Mouse (Mus musculus) adrenal gland, postnatal 25 days (tissue): Measurements from ENCODE around the gene Glb1l3. TPM values are rescaled to one million over a fixed set of nuclear protein-coding genes. Genes with fewer than 3 reads are reported as not detected.
"Not testable (repeated sequence)": the region's sequence is repeated elsewhere in the genome, so short reads cannot be mapped to it uniquely, and the experiment has no call there.

Experiments used
- DNase-seq: peaks from one replicate; pipeline ENCODE4 v3.0.0; 2021; ENCODE audit warnings: mixed read lengths
- long read RNA-seq: library from polyadenylated mRNA; stranded (forward); transcript quantifications from one replicate; pipeline ENCODE4 v2.0.0, GENCODE M21; 2021
- total RNA-seq: library from RNA; stranded (reverse); gene quantifications from 2 replicates; pipeline ENCODE4 v1.2.3, GENCODE M21; 2021

Gene Glb1l3
- total RNA-seq, result 1.0 and 1.1 TPM in 2 replicates
- long read RNA-seq, partial matches to known transcripts, result 0 of 1 reads
- long read RNA-seq, other reads (novel, unspliced or antisense), result 0 of 1 reads

DNA sequence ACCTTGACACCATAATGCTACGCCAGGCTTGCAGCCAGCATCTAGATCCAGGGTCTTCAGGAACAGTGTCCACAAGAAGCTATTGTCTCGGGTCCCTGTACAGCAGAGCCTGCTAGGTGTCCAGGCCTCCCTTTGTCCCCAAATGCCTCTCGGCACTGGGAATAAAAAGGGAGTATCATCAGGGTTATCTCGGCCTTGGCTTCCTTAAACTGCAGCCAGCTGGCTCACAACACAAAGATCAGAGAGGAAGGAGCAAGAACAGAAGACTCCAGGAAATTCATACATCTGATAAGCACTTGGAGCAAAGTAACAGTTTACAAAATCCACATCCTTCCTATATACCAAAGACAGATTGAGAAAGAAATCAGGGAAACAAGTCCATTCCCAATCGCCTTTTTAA, at the start of gene Glb1l3:
Gene Glb1l3 (minus strand): TSS at position 140 of the 400 bp plus-strand sequence.
- peak; percentile 3 for DNase-seq

DNA sequence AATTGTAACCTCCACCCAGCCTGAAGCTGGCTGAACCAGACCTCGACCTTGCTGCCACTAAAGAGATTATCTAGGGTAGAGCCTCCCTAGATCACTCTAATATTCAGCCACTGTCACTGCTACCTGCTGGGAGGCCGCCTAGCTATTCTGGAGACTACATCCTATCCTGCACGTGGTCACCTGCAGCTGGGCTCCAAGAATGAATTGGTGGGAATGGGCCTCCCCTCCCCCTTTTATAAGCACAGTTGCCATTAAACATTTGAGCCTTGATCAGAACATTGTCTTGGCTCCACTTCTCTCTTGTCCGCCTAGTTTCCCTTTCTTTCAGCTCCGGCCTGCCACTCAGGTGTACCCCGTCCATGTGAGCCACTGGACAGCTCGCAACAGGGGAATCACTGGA, 9.2 kb upstream of the Glb1l3 start:
- DNase-seq, result not testable (repeated sequence)

DNA sequence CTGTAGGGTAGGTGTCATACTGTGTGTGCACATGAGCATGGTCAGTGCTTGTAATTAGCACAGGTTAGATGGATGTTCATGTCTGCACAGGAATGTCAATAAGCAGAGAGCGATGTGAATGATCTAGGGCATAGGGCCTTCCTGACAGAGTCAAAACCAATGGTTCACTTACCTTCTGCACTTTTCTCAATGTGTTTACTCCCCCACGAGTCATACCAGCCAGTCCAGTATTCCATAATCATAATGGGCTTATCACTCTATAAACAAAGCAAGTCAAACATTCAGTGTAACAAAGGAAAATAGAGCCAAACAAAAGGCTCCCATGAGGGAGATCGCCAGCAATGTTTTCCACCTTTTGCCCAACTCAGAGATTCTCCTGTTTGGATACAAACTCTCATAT, 29.6 kb downstream of the Glb1l3 start:
- DNase-seq, result no peak

DNA sequence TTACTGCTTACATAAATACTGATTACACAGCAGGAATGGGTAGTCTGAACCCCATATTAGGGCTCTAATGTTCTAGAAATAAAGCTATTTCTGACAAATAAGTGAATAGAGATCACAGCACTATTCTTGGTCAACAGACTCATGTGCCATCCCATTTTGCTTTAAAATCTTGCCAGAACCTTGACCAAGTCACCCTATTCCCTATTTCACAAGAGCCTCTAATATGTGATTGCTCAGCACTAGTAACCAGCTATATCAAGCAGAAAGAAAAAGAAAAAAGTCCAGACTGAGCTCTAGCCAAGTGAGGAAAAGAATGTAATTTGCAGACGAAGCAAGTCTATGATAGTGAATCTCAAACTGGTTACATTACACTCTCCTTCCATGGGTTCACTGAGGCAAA, 40.7 kb downstream of the Glb1l3 start:
- no peak for DNase-seq

DNA sequence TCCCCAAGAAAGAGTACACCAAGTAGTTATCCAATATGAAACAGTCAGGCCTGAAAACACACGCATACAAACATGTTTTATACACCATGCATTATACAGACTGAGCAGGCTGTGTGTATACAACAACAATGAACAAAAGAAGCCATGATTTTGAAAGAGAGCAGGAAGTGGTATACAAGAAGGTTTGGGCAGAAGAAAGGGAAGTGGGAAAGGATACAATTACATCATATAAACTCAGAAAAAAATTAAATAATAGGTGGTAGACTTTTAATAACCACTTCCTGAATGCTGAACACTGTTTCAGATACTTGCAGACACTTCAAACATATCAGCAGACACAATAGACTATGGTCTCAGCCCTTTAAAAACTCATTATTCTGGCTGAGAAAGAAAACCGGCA, 52.0 kb downstream of the Glb1l3 start:
- DNase-seq, result no peak

DNA sequence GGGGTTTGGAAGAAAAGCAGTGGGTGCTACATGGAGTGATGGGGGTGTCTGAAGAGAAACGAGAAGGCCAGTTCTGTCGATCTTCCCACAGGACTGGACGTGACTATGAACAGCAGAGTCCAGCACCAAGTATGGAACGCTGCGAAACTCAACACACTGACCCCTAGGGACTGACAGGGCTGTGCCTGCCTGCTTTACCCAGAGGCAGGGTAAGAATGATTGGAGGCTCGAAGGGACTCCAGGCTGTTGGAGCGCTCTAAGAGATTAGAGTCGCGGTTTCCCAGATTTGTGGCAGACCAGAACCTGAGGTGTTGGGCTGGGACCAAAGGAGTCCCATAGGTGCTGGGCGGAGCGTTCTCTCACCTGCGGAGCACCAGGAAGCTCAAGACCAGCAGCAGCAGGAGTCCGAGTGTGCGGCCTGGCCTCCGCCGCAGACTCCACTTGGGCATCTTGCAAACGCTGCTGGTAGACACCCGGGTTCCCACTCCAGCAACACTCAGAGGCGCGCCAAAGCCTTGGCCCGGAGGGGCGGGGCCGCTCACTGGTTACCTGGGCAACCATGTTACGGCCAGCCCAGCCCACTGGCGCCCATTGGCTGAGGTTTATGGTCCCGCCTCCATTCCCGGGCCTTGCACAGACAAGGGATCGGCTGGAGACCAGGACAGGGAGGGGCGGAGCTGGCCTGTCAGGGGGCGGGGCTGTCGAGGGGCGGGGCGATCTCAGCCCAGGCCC, 54.6 kb downstream of the Glb1l3 start, which contains the start of gene Glb1l2:
Gene Glb1l2 (minus strand): TSS at position 534 of the 732 bp plus-strand sequence.
- DNase-seq, result peak; percentile 92

DNA sequence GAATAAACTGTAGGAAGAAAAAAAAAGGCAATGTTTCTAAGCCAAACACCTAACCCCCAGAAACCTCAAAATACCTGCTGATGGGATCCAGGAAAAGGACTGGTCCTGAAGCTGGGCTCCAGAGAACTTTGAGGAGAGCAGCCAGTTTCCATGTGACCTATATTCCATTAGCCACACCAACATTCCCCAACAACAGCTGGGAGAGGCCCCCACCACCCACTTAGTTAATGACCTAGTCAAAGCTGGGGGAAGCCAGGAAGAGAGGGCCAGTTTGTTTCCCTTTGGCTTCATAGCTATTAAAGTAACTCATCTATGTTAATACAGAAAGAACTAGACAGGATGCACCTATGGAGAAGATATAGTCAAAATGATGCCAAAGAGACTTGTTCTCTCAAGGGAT, 56.4 kb downstream of the Glb1l3 start:
- DNase-seq, result no peak

DNA sequence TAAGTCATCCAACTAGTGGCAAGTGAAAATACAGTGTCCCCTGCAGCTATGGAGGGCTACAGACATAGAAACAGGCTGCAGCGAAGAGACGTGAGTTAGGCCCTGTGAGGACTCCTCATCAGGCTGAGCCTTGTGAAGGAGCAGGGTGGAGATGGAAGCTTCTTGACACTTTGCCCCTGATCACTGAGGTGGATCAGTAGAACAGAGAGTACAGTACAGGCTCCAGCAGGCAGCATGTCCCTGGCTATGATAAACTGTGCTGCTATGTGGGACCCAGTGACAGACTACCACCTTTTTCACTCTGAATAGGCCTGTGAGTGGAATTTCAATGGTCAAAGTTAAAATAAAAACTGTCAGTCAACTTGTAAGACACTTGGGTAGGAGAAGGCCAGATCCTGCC, 60.3 kb downstream of the Glb1l3 start:
- DNase-seq, result no peak

DNA sequence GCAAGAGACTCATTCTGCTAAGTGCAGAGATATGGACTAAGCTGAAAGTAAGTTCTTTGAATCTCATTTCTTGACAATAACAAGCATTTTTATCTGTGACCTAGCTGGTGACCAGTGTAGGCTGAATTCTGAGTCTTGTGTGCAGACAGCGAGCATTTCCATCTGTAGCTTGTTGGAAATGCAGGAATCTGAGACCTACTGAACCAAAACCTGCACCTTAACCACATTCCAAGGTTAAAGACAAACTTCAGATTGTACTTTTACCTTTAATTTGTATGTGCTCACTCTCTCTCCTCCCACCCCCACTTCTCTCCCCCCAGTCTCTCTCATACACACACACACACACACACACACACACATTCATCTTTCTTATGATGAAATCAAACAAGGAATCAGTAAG, 62.0 kb downstream of the Glb1l3 start:
- no peak for DNase-seq

DNA sequence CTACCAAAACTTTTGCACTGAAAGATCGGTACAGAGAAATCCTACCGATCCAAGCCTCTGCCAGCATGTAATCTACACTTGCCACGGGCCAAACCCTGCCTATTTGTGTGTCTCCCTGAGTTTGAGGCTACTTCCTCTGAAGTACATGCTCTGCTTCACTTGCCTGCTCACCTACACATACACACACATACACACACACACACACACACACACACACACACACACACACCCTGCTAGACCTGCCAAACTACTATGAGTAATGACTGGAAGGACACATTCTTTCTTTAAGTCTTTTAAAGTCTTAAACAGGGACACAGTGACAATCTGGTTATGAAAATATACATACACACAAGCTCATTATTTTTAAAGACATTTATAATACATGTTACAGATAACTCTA, 62.5 kb downstream of the Glb1l3 start:
- no peak for DNase-seq

DNA sequence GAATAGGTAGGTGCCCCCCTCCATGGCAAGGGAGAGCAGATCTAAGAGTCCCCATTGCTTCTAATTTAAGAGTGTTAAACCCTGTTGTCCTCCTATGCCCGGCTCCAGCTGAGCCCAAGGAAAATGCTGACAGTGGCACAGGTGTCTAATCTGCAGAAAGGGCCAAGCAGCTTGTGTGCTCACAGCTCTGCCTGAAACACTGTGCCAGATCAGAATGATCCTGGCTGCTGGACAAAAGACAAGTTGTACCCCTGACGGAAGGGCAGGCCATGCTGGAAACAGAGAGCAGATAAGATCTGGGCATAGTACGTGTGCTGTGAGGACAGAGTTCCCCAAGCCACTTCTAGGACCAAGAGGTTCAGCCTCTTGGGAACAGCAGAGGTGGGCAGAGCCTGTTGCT, 67.9 kb downstream of the Glb1l3 start:
- DNase-seq, result no peak

DNA sequence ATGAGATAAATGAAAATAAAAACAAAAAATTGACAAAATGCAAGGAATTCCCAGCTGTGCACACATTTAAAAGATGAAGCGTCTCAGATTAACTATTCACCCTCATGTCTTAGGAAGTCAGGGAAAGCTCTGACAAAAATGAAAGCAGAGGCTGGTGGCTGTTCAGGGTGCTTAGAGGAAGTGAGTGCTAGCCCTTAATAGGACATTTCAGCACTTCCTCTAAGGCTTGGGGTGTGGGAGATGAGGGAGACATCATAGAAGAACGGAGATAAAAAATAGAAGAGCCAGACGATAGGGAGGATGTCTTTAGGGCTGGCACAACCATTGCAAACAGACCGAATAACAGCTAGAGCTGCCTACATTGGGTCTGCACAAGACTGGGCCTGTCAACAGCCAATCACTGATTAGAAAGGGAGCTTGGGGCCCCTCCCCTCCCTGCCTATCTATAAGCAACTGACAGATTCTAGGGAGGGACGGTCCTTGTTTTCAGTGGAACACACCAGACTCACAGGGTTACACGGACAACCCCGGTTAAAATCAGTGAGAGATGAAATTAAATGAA, 77.2 kb downstream of the Glb1l3 start:
- no peak for DNase-seq

DNA sequence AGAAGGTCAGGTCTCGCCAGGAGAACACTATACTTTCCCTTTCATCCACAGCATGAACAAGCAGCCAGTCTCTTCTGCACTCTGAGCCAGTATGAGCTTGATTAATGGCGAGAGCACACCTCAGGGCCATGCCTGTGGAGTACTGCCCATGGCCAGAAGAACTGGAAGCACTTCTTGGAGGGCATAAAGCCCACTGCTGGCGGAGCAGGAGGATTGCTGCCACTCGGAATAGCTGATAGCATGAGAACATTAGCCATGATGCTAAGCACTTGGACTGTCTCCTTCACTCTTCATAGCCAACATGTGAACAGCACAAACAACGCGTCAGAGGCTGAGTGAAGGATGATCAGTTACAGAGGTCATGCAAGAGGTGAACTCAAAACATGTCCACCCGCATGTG, 82.3 kb downstream of the Glb1l3 start:
- no peak for DNase-seq

DNA sequence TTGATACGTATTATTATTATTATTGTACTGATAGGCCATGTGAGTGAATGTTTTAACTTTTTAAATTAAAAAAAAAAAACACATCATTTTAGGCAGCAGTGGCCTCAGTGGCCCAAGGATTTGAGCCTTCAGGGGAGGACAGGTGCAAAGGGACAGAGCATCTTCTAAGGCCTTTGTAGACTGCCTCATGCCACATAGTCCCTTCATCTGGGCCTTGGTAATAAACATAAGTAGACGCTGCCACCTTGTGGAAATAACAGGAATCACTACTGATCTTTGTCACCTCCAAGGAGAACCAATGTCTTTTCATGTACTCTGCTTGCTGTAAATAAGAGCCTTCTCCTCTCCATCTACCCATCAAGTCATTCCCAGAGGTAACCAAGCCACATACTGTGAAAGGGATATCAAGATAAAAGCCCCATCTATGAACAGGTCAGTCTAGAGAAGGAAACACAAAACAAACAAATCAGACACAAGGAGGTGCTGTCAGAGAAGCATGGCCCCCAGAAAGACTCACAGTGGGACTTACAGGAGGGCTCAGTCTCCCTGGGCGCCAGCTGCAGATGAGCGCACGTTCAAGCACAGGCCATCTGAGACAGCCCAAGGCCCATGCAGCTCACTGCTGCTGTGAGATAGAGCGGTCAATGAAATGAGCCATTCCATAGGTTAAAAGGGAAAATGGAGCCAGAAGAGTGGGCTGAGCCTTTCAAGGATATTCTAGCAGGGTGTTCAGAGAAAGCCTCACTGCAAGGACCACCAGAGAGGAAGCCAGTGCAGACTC, 84.4 kb downstream of the Glb1l3 start:
- no peak for DNase-seq

DNA sequence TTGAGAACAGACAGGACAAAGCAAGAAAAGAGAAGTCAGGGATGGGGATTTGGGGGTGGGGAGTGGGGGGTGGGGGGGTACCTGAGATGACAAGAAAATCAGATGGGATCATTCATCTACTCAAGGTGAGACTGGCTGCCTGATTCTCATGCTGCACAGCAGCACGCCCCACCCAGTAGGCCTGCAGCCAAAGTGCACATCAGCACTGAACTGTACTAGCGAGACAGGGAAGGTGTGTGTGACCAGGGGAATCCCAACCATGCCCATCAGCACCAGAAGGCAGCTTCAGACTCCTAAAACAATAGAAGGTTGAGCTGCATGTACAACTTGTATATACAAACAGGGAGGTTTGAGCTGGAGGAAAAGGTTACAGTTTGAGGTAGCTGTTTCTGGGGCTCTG, 85.0 kb downstream of the Glb1l3 start:
- DNase-seq, result no peak

DNA sequence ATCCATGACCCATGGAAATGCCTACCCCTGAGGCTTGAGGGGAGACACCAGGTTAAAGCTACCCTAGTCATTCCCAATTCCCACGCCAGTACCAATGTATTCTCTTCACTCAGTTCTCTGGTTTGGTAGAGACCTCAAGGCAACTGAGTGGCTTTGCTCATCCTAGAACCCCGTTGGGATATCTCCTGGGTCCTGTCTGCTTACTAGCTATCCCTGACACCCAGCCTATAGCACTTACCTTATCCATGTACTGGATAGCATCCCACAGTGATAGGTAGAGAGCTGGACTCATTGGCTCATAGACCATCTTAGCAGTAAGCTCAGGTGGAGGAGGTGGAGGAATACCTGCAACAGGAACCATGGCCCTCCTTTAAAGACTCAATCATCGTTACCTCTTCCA, 92.5 kb downstream of the Glb1l3 start:
- no peak for DNase-seq

Other genes starting within 250 kb of the Glb1l3 start
- 0.81 and 1.5 TPM in 2 replicates for gene B3gat1, start 127.2 kb downstream of the Glb1l3 start, total RNA-seq
- gene Glb1l2, start 54.4 kb downstream of the Glb1l3 start, total RNA-seq, result 3.7 and 4.0 TPM in 2 replicates
- gene Gm1110, start 62.2 kb upstream of the Glb1l3 start, total RNA-seq, result not detected in 2 replicates
- 64.1 and 95.4 TPM in 2 replicates for gene Acad8, start 138.7 kb upstream of the Glb1l3 start, total RNA-seq
- 39.6 and 46.1 TPM in 2 replicates for gene Thyn1, start 138.8 kb upstream of the Glb1l3 start, total RNA-seq
- gene Vps26b, start 169.2 kb upstream of the Glb1l3 start, total RNA-seq, result 37.2 and 43.3 TPM in 2 replicates
- 21.5 and 24.5 TPM in 2 replicates for gene Ncapd3, start 169.3 kb upstream of the Glb1l3 start, total RNA-seq